Mouse (Mus musculus): ENCODE results near the gene Klf12.

Klf12 gene

GRCm38 (mm10) chr14:100017219-100017618 lies 267.3 kb downstream of the Klf12 start:
- no peak for DNase-seq

GRCm38 (mm10) chr14:100010525-100010924 lies 274.0 kb downstream of the Klf12 start:
- no peak for DNase-seq

GRCm38 (mm10) chr14:100009790-100010382 lies 274.6 kb downstream of the Klf12 start:
- DNase-seq: peak; percentile 14 to 47

GRCm38 (mm10) chr14:99983510-99983909 lies 301.0 kb downstream of the Klf12 start:
- no peak for DNase-seq

- DNase-seq: no peak
Observed at GRCm38 (mm10) chr14:99981209-99981608, 303.3 kb downstream of the Klf12 start.

GRCm38 (mm10) chr14:99967920-99968319 lies 316.6 kb downstream of the Klf12 start:
- DNase-seq: no peak

GRCm38 (mm10) chr14:99960500-99961229 lies 323.8 kb downstream of the Klf12 start:
- DNase-seq: no peak

- DNase-seq: no peak
Observed at GRCm38 (mm10) chr14:99955133-99955532, 329.3 kb downstream of the Klf12 start.

GRCm38 (mm10) chr14:99944221-99945108 lies 340.0 kb downstream of the Klf12 start:
- peak in 1 of 2 experiments; percentile 10 for DNase-seq

GRCm38 (mm10) chr14:99943156-99943555 lies 341.3 kb downstream of the Klf12 start:
- DNase-seq: peak; percentile 86 to 90

GRCm38 (mm10) chr14:99933456-99933855 lies 351.0 kb downstream of the Klf12 start:
- DNase-seq: no peak

- peak; percentile 85 to 86 for DNase-seq
Observed at GRCm38 (mm10) chr14:99931879-99932278, 352.6 kb downstream of the Klf12 start.

- DNase-seq: no peak
Observed at GRCm38 (mm10) chr14:99911912-99912311, 372.6 kb downstream of the Klf12 start.

- no peak for DNase-seq
Observed at GRCm38 (mm10) chr14:99910876-99911275, 373.6 kb downstream of the Klf12 start.

- no peak for DNase-seq
Observed at GRCm38 (mm10) chr14:99900902-99901301, 383.6 kb downstream of the Klf12 start.

GRCm38 (mm10) chr14:99898861-99899260 lies 385.6 kb downstream of the Klf12 start:
- no peak for DNase-seq

GRCm38 (mm10) chr14:99894708-99895383 lies 389.6 kb downstream of the Klf12 start:
- peak; percentile 75 to 81 for DNase-seq

GRCm38 (mm10) chr14:99894062-99894461 lies 390.4 kb downstream of the Klf12 start:
- DNase-seq: peak; percentile 10 to 29

GRCm38 (mm10) chr14:99886503-99886902 lies 398.0 kb downstream of the Klf12 start:
- no peak for DNase-seq

- no peak for DNase-seq
Observed at GRCm38 (mm10) chr14:99885562-99885961, 398.9 kb downstream of the Klf12 start.

GRCm38 (mm10) chr14:99885128-99885527 lies 399.4 kb downstream of the Klf12 start:
- no peak for DNase-seq

GRCm38 (mm10) chr14:99876791-99877578 lies 407.5 kb downstream of the Klf12 start:
- DNase-seq: no peak

Data from kidney, postnatal 4 days (tissue).